Mouse (Mus musculus): ENCODE results near the gene Emd.
A peak's percentile ranks its signal among the peaks of the same experiment; 100 is the strongest.

Gene Emd

GRCm38 (mm10) chrX:74277916-74278315 is 23.4 kb downstream of the Emd start:
- no peak for DNase-seq

GRCm38 (mm10) chrX:74281041-74281731 is 26.7 kb downstream of the Emd start:
- DNase-seq = no peak

GRCm38 (mm10) chrX:74281732-74282394 is 27.4 kb downstream of the Emd start, which contains the start of the genes Taz and Dnase1l1:
Gene Taz, plus strand, starts transcription at chrX:74281912.
Gene Dnase1l1, minus strand, starts transcription at chrX:74282337.
- DNase-seq = peak; percentile 43 to 65

- DNase-seq = peak; percentile 73 to 83
These were observed 28.1 kb downstream of the Emd start for GRCm38 (mm10) chrX:74282395-74283091.

GRCm38 (mm10) chrX:74283092-74283437 is 28.6 kb downstream of the Emd start:
- DNase-seq = no peak

GRCm38 (mm10) chrX:74293431-74293830 is 38.9 kb downstream of the Emd start:
- DNase-seq = no peak

GRCm38 (mm10) chrX:74296538-74297448 is 42.3 kb downstream of the Emd start, which contains the start of gene Atp6ap1:
Gene Atp6ap1, plus strand, starts transcription at chrX:74297097.
- DNase-seq = peak; percentile 86 to 91

GRCm38 (mm10) chrX:74298348-74298747 is 43.9 kb downstream of the Emd start:
- DNase-seq = no peak

- DNase-seq = no peak
These were observed 45.2 kb downstream of the Emd start for GRCm38 (mm10) chrX:74299721-74300120.

- DNase-seq = peak; percentile 62 to 66
These were observed 50.6 kb downstream of the Emd start, which contains the start of gene Gdi1 for GRCm38 (mm10) chrX:74304867-74305700. Gene Gdi1, plus strand, starts transcription at chrX:74304998.

Data from thymus, adult 18-20 months (tissue).